10 mouse cellular contexts compared by ENCODE assay signal in the genomic region with DNA sequence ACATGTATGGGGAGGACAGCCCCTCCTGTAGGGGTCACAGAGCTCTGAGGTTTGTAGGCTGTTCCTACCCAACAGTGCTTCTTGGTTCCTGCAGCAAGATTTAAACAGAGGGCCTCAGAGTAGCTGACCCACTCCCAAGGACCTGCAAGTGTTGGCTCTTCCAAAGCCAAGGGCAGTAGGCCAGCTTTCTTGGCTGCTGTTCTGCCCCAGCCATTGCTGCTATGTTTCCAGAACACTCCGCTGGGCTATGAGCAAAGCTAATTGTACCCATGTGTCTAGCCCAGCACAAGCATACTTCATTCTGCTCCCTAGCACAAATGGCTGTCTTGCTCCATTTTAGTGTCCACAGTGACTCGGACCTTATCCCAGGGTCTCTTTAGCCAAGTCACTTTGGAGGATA. TPM values are rescaled to one million over a fixed set of nuclear protein-coding genes. Genes with fewer than 3 reads are reported as not detected.
DNase-seq lines count a peak whose midpoint lies in the region; ATAC-seq and TF ChIP-seq lines count a peak whose summit lies in the region.
"Had no signal": no experiment of that assay in that cellular context is flagged by ENCODE, and none has a peak within 500 bp of the region (broad histone marks: within the 10 kb centered on the region; RNA-seq: fewer than 3 reads in every experiment).

No protein-coding gene starts in this region.

- peak; percentile 84 to 87 for DNase-seq in heart, adult 18-20 months
- no peak for DNase-seq in heart, embryonic 10.5 days (ENCODE audit: low spot score)
- DNase-seq in cerebellum, adult 11-12 months: peak; percentile 40
- DNase-seq in heart, postnatal 10 days: peak; percentile 86 to 89
- no peak for DNase-seq in embryo, embryonic 11 days
- no peak for DNase-seq in stomach, postnatal 0 days (ENCODE audit: low spot score)
- no peak for DNase-seq in c-Kit-positive CD71-positive TER-119-positive erythroid progenitor cells, embryonic 14.5 days (ENCODE audit: low spot score)

- no peak overlapping the region for H3K9ac ChIP-seq in lung, embryonic 15.5 days
- H3K9ac ChIP-seq in stomach, postnatal 0 days (ENCODE audit: low read length): no peak overlapping the region

- 80% methylated on average over 2 of the region's 2 CpGs for WGBS in heart, embryonic 10.5 days
- 65% methylated on average over 2 of the region's 2 CpGs for WGBS in lung, embryonic 15.5 days
- 81% methylated on average over 2 of the region's 2 CpGs for WGBS in stomach, postnatal 0 days

- H3K36me3 ChIP-seq in heart, embryonic 10.5 days: no peaks in the 10 kb centered on the region
- peaks cover 4% of the 10 kb centered on the region; the same call in 1 of the 2 replicates for H3K36me3 ChIP-seq in lung, embryonic 15.5 days
- H3K36me3 ChIP-seq in stomach, postnatal 0 days (ENCODE audit: control insufficient read depth, insufficient read depth, low read length): no peaks in the 10 kb centered on the region

- peaks cover 28% of the 10 kb centered on the region for H3K4me1 ChIP-seq in heart, embryonic 10.5 days
- peaks cover 27% of the 10 kb centered on the region for H3K4me1 ChIP-seq in lung, embryonic 15.5 days
- H3K4me1 ChIP-seq in stomach, postnatal 0 days (replicated peaks; ENCODE audit: control insufficient read depth, insufficient read depth): 0 out of 2 replicates have a peak, but pooled peaks cover 3% of the 10 kb centered on the region
- H3K4me1 ChIP-seq: megakaryocyte, embryonic 14.5 days had no signal

- no peak overlapping the region for H3K4me3 ChIP-seq in heart, embryonic 10.5 days
- no peak overlapping the region for H3K4me3 ChIP-seq in lung, embryonic 15.5 days
- no peak overlapping the region for H3K4me3 ChIP-seq in stomach, postnatal 0 days (ENCODE audit: low read depth, low read length)
- H3K4me3 ChIP-seq: megakaryocyte, embryonic 14.5 days had no signal

- ATAC-seq in lung, embryonic 15.5 days (ENCODE audit: borderline replicate concordance, extremely low read depth, low FRiP score, low TSS enrichment): 0 out of 2 replicates have a peak, but pooled peaks have one; percentile 19
- no peak for ATAC-seq in stomach, postnatal 0 days (ENCODE audit: low FRiP score, low TSS enrichment)

- no peak for TF ChIP-seq EP300 in stomach, postnatal 0 days (optimal IDR thresholded peaks at IDR 0.05)

- intact Hi-C loops in heart, postnatal 10 days (cut with DNase I): no loop called here

- TF ChIP-seq CTCF in stomach, postnatal 0 days (IDR thresholded peaks at IDR 0.05; ENCODE audit: low read depth): no peak

- no peaks in the 10 kb centered on the region for H3K27me3 ChIP-seq in heart, embryonic 10.5 days (ENCODE audit: insufficient read depth, poor library complexity, severe bottlenecking)
- H3K27me3 ChIP-seq in lung, embryonic 15.5 days: no peaks in the 10 kb centered on the region
- no peaks in the 10 kb centered on the region for H3K27me3 ChIP-seq in stomach, postnatal 0 days (ENCODE audit: control insufficient read depth, insufficient read depth, low read length)

- H3K27ac ChIP-seq in heart, embryonic 10.5 days: no peak overlapping the region
- H3K27ac ChIP-seq in lung, embryonic 15.5 days: no peak overlapping the region; the same call in 1 of the 2 replicates
- no peak overlapping the region for H3K27ac ChIP-seq in stomach, postnatal 0 days (replicated peaks)

- H3K9me3 ChIP-seq in heart, embryonic 10.5 days: no peaks in the 10 kb centered on the region
- H3K9me3 ChIP-seq in lung, embryonic 15.5 days: no peaks in the 10 kb centered on the region
- H3K9me3 ChIP-seq in stomach, postnatal 0 days (ENCODE audit: control insufficient read depth, low read length): no peaks in the 10 kb centered on the region
- H3K9me3 ChIP-seq: megakaryocyte, embryonic 14.5 days had no signal

- H3K4me2 ChIP-seq in lung, embryonic 15.5 days: no peak overlapping the region
- no peak overlapping the region for H3K4me2 ChIP-seq in stomach, postnatal 0 days (replicated peaks; ENCODE audit: low read depth)

RNA-seq across cellular contexts. Expression of gene Vstm4, which starts 40.3 kb away (rescaled TPM):
- total RNA-seq in heart, adult 18-20 months (2021): 1 to 10 TPM; 8.4 to 8.7 TPM
- 6.1 and 9.5 TPM in 2 replicates for polyA plus RNA-seq in heart, embryonic 10.5 days (2016; fragmentation: Nextera tagmentation; extraction: Ambion mirVana)
- 10 to 100 TPM; 19.5 to 24.2 TPM for total RNA-seq in heart, postnatal 10 days (2021)
- 60.1 and 62.8 TPM in 2 replicates for polyA plus RNA-seq in lung, embryonic 15.5 days (2015; fragmentation: Nextera tagmentation; extraction: Ambion mirVana)
- polyA plus RNA-seq in stomach, postnatal 0 days (2015; fragmentation: Nextera tagmentation; extraction: Ambion mirVana): 17.2 and 19.0 TPM in 2 replicates
- total RNA-seq: CH12.LX had no signal

Comparison
In these comparisons a context has a peak if more than half of its experiments do, and no peak if none do; other contexts are left out.
1. DNase-seq: peak in heart, adult 18-20 months (2 of 2), cerebellum, adult 11-12 months (single experiment) and heart, postnatal 10 days (2 of 2); none in heart, embryonic 10.5 days (single experiment), embryo, embryonic 11 days (single experiment), stomach, postnatal 0 days (single experiment) and c-Kit-positive CD71-positive TER-119-positive erythroid progenitor cells, embryonic 14.5 days (single experiment).